Mouse (Mus musculus) testis, postnatal 14 days (tissue): ENCODE results near the gene Cacng5.
A peak's percentile ranks its signal among the peaks of the same experiment; 100 is the strongest.

ENCODE experiments used
- DNase-seq: peaks from one replicate; pipeline ENCODE4 v3.0.0; 2021; ENCODE audit warnings: low spot score

Gene Cacng5

DNA sequence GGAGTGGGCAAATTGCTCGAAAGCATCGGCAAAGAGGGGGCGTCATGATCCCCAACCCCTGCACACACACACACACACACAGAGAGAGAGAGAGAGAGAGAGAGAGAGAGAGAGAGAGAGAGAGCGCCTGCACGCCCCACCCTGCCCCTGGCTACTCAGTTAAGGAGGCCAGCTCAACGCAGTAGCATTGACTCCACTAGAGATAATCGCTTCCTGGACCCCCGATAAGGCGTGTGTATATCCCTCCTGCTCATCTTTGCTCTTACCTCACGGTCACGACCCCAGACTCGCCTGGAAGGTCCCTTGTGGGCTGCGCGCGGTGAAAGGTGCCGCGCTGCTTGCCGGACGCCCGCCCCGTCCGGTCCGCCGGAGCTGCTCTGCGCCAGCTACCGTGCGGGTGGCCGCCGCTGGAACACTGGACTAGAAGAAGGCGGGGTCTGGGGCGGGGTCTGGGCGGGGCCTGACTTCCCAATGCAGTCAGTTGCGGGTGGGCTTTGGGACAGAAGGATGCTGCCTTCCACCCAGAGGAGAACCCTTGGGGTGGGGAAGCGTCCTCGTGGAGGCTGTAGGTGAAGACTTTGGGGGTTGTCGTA is at the start of gene Cacng5:
Cacng5 (minus strand) TSS at position 422 of the 593 bp plus-strand sequence.
- DNase-seq = no peak

DNA sequence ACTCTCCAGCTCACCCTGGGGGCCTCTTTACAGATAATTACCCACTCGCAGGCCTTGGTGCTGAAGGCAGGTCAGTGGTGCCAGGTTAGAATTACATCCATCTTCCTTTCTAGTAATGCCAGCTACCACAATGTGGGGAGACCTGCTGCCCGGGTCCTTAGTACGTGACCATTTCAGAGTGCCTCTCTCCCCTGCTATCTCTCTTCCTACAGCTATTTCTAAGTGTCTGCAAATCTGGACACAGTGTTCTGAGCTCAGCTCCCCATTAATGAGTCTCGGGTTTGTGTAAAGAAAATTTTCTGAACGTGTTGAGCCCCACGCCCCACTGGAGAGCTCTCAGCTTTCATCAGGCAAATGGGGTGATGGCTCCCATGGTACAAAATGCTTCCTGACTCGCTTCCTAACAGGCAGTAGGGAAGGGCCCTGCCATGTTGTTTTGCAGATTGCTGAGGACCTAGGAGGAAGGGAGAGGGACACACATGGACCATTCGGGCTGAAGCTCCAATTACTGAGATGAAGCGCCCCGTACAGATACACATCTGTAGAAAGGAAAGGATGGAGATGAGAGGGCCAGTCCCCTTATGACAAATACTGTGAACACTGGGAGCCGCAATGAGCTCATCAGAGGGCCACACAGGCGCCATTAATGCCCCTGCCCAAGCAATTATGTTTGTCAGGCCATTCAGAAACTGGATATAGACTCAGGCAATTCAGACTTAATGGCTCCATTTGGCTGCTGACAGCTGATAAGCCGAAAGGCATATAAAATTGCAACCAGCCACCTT is 42.9 kb upstream of the Cacng5 start:
- DNase-seq = no peak

DNA sequence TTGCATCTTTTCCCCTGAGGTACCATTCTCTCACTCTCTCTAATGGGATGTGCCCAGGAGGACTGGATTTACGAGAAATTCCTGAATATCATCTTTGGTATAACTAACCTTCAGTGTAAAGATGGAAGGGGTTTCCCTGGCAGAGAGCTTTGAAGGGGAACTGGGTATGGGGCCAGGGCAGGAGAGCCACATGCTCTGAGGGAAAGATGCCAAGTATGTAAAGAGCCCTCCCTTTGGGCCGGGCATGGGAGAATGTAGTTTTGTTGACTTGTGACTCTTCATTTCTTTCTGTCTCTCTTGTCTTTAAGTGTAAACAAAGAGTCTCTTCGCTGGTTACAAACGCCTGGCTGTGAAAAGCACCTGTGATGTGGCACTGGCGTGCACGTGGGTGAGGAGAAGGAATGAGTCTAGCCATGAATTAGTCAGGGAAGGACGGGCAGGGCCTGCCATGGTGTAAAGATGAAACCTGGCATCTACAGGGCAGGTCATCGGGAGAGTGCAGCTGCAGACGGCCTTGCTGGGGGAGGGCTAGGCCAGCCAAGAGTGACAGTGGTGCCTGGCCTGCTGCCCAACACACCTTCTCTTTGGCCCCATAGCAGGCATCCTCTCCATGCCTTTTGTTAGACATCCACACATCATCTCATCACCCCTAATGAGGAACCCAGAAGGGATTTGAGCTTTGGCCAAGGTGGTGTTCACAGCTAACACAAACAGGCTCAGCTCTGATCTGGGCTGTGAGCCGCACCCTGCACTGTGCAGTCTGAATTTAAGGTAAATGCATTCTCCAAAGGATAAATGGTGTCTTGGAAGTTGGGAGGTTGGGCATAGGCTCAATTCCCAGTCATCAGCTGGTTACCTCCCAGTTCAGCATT is 40.6 kb upstream of the Cacng5 start:
- no peak for DNase-seq

DNA sequence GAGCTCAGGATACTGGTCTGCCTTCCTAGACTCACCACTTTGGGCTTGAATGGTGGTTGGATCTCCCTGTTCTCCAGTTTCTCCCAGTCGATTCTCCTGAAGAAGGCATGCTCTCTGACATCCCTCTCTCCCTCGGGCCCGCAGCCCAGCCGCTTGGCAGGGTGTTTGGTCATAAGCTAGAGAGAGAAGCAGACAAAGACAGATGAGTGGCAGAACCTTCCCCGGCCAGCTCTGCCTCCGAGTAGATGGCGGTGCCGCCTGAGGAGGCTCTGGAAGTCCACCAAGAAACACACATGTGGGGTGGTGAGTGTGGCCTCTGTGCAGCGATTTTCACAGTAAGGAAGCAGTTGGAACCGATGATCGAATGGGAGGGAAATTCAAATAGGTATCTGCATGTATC is 36.6 kb upstream of the Cacng5 start:
- DNase-seq = no peak

DNA sequence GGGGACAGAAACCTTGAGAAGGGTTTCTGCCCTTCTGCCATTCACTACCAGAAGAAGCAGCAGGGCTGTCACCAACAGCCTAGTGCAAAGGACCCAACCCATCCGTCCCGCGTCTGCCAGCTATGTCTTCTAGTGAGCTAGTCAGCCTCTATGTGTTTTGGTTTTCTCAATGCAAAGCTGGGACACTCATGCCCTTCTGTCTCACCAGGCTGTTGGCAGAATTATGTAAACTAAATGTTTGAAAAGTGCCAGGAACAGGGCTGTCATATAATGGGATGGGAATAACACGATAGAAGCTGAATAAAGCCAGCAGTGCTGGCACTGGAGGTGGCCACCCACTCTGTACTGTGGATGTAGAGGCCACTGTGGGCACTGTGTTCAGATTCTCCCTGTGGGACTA is 35.8 kb upstream of the Cacng5 start:
- DNase-seq = no peak

DNA sequence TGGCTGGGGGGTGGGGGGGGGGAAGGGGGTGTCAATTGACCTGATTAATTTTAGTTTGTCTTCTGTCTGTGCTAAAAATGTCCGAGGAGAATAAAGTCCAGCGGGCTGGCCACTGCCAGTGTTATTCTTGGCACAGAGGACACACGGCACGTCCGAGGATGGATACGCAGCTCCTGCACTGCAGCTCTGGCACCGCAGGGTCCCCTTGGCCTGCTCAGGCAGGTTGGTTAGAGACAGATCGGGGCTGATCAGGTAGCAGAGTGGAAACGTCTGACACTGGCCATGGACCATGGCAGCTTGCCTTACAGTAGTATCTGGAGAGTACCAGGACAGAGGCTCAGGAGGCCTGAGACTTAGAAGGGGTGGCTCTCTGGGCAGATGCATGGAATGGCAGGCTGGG is 35.4 kb upstream of the Cacng5 start:
- DNase-seq = no peak

DNA sequence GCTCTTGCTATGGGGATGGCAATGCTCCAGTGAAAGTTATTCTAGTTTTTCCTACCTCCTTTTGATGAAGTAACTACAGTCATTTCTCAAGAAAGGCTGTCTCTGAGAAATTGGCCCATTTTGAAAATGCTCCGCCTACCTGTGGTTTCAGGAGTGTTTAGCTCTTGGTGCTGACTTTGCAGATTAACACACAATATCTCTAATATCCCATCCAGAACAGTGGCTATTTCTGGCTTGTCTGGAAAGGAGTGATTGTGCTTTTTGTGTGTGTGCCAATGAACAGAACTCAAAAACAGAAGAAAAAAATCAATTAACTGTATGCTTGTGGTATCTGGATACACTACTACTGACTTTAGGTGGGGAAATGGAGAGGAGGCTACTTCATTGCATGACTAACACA is 33.1 kb upstream of the Cacng5 start:
- no peak for DNase-seq

DNA sequence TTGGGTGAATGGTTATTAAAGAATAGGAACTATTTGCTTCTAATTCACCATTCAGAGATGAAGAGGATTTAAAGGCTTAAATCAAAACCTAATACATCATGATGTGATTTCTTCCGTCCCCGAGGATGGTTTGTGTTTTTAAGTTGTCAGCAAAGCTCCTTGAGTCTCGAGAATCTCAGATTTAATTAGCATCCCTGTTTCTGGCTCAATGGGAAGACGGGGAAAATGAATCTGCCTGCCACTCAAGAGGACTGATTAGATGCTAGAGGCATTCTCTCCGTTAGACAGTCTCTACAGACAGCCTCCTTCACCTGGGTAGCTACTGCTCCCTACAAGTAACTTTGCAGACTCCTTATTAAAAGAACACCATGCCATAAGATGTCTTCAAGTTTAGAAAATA is 32.0 kb upstream of the Cacng5 start:
- DNase-seq = no peak

DNA sequence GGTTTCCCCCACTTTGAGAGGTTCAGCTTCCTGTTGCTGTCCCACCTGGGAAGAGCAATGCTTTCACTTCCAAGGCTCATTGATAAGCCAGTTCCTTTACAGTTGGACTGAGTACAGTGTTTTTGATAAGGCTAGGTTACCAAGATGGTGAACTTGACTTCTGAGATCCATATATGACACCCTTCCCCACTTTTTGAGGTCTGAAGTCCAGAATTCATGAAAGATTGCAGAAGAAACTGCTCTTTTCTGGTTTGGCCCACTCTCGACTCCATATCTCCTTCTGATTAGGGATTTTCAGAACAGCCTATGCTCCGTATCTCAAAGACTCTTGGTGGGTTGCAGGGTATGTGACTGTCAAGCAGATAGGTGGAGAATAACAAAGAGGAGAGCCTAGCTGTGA is 22.1 kb upstream of the Cacng5 start:
- no peak for DNase-seq

DNA sequence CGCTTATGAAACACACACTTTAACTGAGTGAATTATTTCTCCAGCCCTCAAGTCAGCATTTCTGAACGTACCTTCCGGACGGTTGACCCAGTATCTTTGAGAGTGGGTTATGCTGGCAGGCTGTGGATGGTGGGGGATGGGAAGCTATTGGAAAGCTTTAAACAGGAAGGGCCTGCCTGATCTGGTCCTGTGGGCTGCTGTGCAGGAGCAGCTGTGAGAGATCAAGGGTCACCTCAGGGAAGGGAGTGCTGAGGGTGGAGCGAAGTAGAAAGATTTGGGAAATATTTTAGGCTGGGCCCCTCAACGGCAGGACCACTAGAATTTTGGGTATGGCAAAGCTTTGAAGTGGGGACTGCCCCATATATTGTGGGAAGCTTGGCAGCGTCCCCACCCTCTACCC is 16.9 kb upstream of the Cacng5 start:
- DNase-seq = no peak

DNA sequence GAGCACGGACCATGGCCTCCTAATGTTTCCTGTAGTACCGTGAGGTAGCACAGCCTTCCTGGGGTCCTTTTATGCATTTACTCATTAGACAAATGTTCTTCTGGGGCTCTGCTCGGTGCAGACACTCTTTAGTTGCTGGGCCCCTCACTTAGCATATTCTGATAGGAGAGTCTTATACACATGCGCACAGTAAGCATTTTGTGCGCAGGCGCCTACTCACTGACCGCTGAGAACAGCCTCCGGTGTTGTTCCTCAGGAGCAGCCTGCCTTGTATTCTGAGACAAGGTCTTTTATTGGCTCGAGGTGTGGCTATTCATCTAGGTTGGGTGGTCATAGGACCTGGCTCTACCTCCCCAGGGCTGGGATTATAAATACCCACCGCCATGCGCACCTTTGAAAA is 16.4 kb upstream of the Cacng5 start:
- peak; percentile 39 for DNase-seq

DNA sequence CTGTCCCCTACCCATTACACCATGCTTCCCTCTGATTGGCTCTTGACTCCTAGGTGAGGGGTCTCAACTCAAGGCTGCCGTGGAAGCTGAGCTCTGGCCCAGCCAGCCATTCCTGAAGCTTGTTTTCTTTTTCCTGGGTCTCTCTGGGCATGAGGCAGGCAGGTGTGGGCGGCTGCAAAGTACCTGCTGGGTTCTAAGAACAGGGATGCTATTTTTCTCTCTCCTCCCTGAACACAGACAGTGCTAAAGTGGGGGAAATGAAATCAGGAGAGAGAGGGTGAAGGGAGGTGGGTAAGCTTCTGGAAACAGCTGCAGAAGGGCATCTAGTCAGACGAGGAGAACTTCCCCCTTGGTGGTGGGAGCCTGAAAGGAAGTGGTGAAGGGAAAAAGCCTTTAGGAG is 14.9 kb upstream of the Cacng5 start:
- DNase-seq = no peak

DNA sequence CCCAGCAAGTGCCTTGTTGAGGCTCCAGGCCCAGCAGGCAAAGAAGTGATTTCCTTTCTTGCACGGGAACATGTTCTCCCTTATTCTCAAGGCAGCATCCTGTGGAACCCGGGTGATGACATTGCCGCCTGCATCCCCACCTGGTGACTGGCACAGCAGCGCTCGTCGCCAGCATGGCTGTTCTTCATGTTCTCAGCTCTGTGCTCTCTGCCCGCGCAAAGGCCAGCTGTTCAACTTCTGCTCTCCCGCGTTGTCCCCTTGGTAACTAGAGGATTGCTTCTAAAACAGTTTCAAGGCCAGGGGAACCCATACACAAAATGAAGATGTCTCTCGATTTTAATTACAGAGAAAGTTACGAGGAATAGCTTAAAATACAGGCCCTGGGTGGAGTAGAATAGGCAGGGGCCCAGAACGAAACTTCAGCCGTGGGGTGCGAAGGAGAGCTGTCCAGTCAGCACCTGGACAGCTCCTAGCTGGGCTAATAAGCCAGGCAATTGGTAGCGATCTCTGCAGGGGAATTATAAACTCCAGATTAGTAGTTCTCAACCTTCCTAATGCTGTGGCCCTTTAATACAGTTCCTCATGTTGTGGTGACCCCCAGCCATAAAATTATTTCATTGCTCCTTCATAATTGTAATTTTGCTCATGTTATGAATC is 5.1 kb upstream of the Cacng5 start:
- DNase-seq = no peak

DNA sequence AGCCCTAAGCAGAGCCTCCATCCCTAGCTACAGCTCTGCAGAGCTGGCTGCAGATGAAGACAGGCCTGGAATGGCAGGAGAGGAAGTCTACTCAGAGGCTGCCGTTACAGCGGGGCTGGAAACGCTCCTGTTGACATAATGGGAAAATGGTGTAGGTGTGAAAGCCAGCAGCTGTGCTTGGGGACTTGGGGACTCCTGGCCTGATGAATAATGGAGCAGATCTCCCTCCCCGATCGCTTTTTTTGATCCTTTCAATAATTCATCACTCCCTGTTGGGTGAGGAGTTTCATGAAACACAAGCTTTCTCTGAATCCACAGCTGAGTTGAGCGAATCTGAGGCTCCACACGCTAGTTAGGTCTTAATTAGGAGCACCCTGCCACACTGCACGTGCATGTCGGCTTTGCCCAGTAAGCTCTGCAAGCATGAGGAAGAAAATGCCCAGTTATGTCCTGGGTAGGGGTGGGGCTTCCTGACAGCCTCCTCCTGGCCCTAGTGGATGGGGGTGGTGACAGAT is 2.9 kb upstream of the Cacng5 start:
- DNase-seq = no peak

DNA sequence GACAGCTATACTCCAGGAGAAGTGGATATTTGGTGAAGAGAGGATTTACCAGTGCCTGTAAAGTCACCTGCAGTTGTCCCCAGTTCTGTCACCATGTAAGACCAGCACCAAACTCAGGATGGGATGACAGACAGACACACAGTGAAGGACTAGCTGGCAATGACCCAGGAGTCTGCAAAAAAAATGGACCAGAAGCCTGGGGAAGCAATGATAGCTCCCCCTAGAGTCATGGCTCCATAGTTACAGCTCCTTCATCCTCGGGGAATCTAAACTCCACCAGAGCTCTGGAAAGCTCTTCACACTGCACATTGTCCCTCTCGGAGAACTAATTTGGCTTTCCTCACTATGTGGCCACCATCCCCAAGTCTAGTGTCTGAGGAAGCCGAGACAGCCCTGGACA is 1.5 kb downstream of the Cacng5 start:
- no peak for DNase-seq

DNA sequence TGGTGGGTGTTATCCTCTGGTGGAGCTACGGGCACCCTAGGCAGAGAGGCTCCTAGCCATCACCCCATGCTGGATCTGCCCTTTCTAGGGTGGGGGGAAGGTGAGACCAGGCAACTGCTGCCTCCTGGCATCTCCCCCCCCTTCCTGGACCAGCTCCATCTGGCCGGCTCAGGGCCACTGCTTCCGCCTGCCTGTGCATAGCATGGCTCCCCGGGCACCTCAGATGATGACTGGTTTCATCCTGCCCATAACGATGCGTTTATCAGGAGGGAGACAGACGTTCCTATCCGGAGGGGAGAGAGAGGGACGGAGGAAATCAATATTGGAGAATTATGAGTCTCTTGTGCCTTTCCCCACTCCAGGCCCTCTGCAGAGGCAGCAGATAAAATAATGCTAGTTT is 9.5 kb downstream of the Cacng5 start:
- DNase-seq = no peak

DNA sequence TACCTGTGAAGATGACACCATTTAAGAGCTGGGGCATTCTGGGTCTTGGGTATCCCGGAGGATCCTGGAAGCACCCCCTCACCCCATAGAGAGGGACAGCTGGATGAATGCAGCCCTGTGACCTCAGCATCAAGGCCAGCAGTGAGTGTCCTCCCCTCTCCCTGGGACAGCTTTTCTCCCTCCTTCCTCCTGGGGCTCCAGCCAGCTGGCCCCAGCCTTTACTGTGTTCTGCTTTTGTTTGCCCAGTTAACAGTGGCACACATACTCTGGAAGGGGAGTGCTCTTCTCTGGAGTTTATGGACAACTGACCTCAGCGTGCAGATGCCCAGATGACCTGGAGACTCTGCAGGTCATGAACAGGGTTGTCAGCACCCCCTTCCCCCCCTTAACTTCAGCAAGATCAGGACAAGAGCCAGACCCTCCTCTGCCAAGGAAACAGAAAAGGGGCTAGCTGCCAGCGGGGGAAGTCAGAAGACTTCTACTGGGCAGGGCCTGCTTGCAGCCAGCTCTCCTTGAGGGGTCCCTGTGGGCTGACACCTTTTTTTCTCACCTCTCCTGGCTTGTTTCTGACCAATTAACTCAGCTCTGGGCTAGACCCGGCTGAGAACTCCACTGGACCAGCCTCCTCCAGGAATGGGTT is 10.8 kb downstream of the Cacng5 start:
- DNase-seq = peak; percentile 57

DNA sequence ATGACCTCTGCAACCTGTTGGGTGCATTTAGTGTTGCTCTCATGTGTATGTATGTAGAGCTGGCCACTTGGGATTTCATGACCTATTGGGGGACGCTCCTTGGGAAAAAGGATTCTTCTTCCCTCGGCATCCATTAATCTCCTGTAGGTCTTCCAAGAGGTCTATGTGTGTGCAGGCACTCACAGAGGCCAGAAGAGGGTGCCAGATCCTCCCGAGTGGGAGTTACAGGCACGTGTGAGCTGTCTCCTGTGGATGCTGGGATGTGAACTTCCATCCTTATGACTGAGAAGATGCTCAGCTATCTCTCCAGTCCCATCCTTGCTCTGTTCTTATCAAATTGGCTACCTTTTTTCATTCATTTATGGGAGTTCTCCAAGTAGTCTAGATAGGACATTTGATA is 14.4 kb downstream of the Cacng5 start:
- no peak for DNase-seq

DNA sequence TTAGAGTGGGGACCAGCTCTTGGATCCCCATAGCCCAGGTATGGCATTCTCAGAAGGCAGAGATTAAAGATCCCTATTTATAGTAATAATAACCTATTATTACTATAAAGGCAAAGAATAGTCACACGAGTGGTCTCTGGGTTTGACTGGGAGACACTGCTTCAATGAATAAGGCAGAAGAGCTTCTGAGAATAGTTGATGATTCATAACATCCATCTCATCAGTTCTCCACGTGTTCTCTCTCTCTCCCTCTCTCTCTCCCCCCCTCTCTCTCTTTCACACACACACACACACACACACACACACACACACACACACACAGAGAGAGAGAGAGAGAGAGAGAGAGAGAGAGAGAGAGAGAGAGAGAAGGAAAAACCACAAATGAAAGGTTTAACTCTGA is 16.2 kb downstream of the Cacng5 start:
- DNase-seq = no peak

DNA sequence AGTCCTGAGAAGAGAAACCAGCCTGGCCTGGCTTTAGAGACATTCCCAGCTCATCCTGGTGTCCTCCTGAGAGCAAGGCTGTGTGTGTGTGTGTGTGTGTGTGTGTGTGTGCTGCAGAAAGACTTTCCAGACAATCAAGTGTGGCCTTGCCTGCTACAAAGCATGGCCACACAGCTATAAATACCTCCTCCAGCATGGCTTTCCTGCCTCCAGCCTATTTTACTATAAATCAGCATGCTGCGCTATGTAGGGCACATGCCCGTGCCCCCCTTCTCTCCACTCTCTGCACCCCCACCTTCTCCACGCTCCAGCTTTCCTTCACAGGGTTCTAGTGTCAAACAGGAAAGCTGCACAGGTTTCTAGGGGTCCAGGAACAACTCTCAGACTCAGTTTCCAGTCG is 19.2 kb downstream of the Cacng5 start:
- no peak for DNase-seq

DNA sequence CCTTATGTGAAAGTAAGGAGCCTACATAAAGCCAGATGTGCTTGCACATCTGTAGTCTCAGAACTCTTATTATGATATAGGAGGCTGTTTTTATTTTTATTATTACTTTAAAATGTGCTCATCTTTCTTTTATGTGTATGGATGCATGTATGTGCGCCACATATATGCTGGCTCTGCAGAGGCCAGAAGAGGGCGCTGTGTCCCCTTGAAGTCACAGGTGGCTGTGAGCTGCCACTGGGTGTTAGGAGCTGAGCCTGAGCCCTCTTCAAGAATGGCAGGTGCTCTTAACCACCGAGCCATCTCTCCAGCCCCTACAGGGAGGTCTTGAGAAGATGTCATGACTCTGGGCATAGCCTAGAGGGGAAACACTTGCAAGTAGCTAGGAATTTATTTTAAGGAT is 23.5 kb downstream of the Cacng5 start:
- DNase-seq = peak; percentile 19

DNA sequence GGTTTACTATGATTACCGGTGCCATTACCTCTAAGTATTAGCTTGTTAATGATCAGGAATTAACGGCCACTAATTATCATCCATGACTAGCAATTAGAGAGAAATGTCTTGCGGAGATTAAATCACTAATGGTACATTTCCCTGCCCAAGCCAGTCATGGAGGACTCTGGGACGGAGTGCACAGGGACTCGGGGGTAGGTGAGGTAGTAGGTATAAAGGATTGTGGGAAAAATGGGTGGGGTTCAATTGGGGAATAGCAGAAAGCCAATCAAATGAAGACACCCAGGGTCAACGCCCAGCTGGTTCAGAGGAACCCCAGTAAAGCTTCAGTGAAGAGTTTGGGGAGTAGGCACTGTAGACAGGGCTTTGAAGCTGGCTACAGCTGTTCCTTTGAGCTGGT is 27.5 kb downstream of the Cacng5 start:
- DNase-seq = no peak
